ENCODE assay signal across 15 mouse cellular contexts in genomic region chr6:67073446-67073845, GRCm38 (mm10). TPM values are rescaled to one million over a fixed set of nuclear protein-coding genes. Genes with fewer than 3 reads are reported as not detected.
DNase-seq lines count a peak whose midpoint lies in the region; ATAC-seq and TF ChIP-seq lines count a peak whose summit lies in the region.
"Had no signal": no experiment of that assay in that cellular context is flagged by ENCODE, and none has a peak within 500 bp of the region (broad histone marks: within the 10 kb centered on the region; RNA-seq: fewer than 3 reads in every experiment).

No protein-coding gene starts in this region.

- DNase-seq in kidney, adult 2 months = peak; percentile 46
- DNase-seq in kidney, postnatal 14 days = no peak
- peak; percentile 23 for DNase-seq in lung, postnatal 0 days (ENCODE audit: low spot score)
- DNase-seq in lung, adult 2 months = no peak
- DNase-seq in urinary bladder, postnatal 36 days (ENCODE audit: low spot score in 2 of 2) = peak; percentile 56 to 61
- no peak for DNase-seq in urinary bladder, adult 2 months (ENCODE audit: low spot score)
- DNase-seq: adrenal gland, postnatal 10 days; cerebellum, adult 11-12 months; cerebellum, adult 9-11 months; cerebellum, postnatal 36 days; gastrocnemius, postnatal 36 days; heart, postnatal 36 days had no signal

- no peak overlapping the region for H3K9ac ChIP-seq in lung, postnatal 0 days (replicated peaks; ENCODE audit: low read depth)
- H3K9ac ChIP-seq: forebrain, embryonic 15.5 days; heart, embryonic 13.5 days had no signal

- no peaks in the 10 kb centered on the region for H3K9me3 ChIP-seq in lung, postnatal 0 days (ENCODE audit: low read length)
- H3K9me3 ChIP-seq: forebrain, embryonic 15.5 days; heart, embryonic 13.5 days had no signal

- WGBS in kidney, adult 2 months = 71% methylated on average over 4 of the region's 4 CpGs
- WGBS in lung, postnatal 0 days = 57% methylated on average over 4 of the region's 4 CpGs
- WGBS in lung, adult 2 months = 58% methylated on average over 4 of the region's 4 CpGs

- peaks cover 21% of the 10 kb centered on the region for H3K4me1 ChIP-seq in kidney, adult 2 months (ENCODE audit: control insufficient read depth, insufficient read depth, low read length)
- H3K4me1 ChIP-seq in lung, postnatal 0 days (ENCODE audit: insufficient read depth, low read depth, low read length) = no peaks in the 10 kb centered on the region; the same call in 1 of the 2 replicates
- 0 out of 2 replicates have a peak, but pooled peaks cover 8% of the 10 kb centered on the region for H3K4me1 ChIP-seq in lung, adult 2 months (ENCODE audit: control insufficient read depth, insufficient read depth, low read length)

- no peak for TF ChIP-seq CTCF in kidney, adult 2 months (conservative IDR thresholded peaks at IDR 0.05; ENCODE audit: insufficient read depth, insufficient read length, low read depth, low read length)
- TF ChIP-seq CTCF in lung, postnatal 0 days (IDR thresholded peaks at IDR 0.05) = no peak
- no peak for TF ChIP-seq CTCF in lung, adult 2 months (IDR thresholded peaks at IDR 0.05; ENCODE audit: insufficient read depth, low read length)

- no peak for TF ChIP-seq EP300 in lung, postnatal 0 days (IDR thresholded peaks at IDR 0.05)

- H3K4me2 ChIP-seq in lung, postnatal 0 days (replicated peaks; ENCODE audit: low read depth, low read length) = no peak overlapping the region
- H3K4me2 ChIP-seq: forebrain, embryonic 15.5 days; heart, embryonic 13.5 days had no signal

- H3K27me3 ChIP-seq in kidney, adult 2 months (replicated peaks; ENCODE audit: control insufficient read depth, insufficient read depth, low read length) = no peaks in the 10 kb centered on the region
- H3K27me3 ChIP-seq in lung, postnatal 0 days (replicated peaks; ENCODE audit: insufficient read depth, low read length) = no peaks in the 10 kb centered on the region
- H3K27me3 ChIP-seq: forebrain, embryonic 15.5 days; heart, embryonic 13.5 days had no signal

- no peak for TF ChIP-seq POLR2A in kidney, adult 2 months (IDR thresholded peaks at IDR 0.05; ENCODE audit: low read depth, low read length)
- TF ChIP-seq POLR2A in lung, adult 2 months (IDR thresholded peaks at IDR 0.05; ENCODE audit: borderline replicate concordance, extremely low read depth, low read depth, low read length) = no peak

- no peak overlapping the region for H3K4me3 ChIP-seq in kidney, adult 2 months (ENCODE audit: insufficient read depth, low read depth, low read length)
- no peak overlapping the region for H3K4me3 ChIP-seq in lung, postnatal 0 days (ENCODE audit: low read depth, low read length)
- no peak overlapping the region for H3K4me3 ChIP-seq in lung, adult 2 months (replicated peaks; ENCODE audit: extremely low read depth, low read depth, low read length)
- H3K4me3 ChIP-seq: forebrain, embryonic 15.5 days; heart, embryonic 13.5 days had no signal

- no peak for ATAC-seq in lung, postnatal 0 days
- no peak for ATAC-seq in megakaryocyte, adult 5-6 weeks (ENCODE audit: poor library complexity, severe bottlenecking)
- ATAC-seq: forebrain, embryonic 15.5 days had no signal

- H3K36me3 ChIP-seq in kidney, adult 2 months (ENCODE audit: control insufficient read depth, insufficient read depth, low read length) = no peaks in the 10 kb centered on the region
- no peaks in the 10 kb centered on the region for H3K36me3 ChIP-seq in lung, postnatal 0 days (ENCODE audit: insufficient read depth, low read length)
- H3K36me3 ChIP-seq: forebrain, embryonic 15.5 days; heart, embryonic 13.5 days had no signal

- no peak overlapping the region for H3K27ac ChIP-seq in kidney, adult 2 months (ENCODE audit: insufficient read depth, low read depth, low read length)
- no peak overlapping the region for H3K27ac ChIP-seq in lung, postnatal 0 days (ENCODE audit: low read length)
- H3K27ac ChIP-seq: forebrain, embryonic 15.5 days; heart, embryonic 13.5 days had no signal

RNA-seq across cellular contexts. Expression of gene Gadd45a, which starts 36.2 kb away (rescaled TPM):
- 54.6 and 59.7 TPM in 2 replicates for polyA plus RNA-seq in kidney, adult 2 months (2012; rRNA removed)
- 34.7 and 35.7 TPM in 2 replicates for polyA plus RNA-seq in lung, postnatal 0 days (2015; fragmentation: Nextera tagmentation; extraction: Ambion mirVana)
- 31.0 and 32.7 TPM in 2 replicates for polyA plus RNA-seq in lung, adult 2 months (2012; rRNA removed)
- 53.5 and 69.7 TPM in 2 replicates for polyA plus RNA-seq in urinary bladder, adult 2 months (2012; rRNA removed)
- total RNA-seq in megakaryocyte, adult 5-6 weeks (2015) = 59.6 and 62.4 TPM in 2 replicates
- total RNA-seq in megakaryocyte, adult 5-6 weeks (2017) = 77.2 and 95.9 TPM in 2 replicates

Comparison
In these comparisons a context has a peak if more than half of its experiments do, and no peak if none do; other contexts are left out.
1. DNase-seq: peak in kidney, adult 2 months (single experiment), lung, postnatal 0 days (single experiment) and urinary bladder, postnatal 36 days (2 of 2); none in kidney, postnatal 14 days (single experiment), lung, adult 2 months (single experiment) and urinary bladder, adult 2 months (single experiment).